Mouse (Mus musculus): ENCODE measurements around the gene Gde1. TPM values are rescaled to one million over a fixed set of nuclear protein-coding genes. Genes with fewer than 3 reads are reported as not detected.

Gde1 gene
- polyA plus RNA-seq, 1 experiment from 2014 or later, result 113 TPM

DNA sequence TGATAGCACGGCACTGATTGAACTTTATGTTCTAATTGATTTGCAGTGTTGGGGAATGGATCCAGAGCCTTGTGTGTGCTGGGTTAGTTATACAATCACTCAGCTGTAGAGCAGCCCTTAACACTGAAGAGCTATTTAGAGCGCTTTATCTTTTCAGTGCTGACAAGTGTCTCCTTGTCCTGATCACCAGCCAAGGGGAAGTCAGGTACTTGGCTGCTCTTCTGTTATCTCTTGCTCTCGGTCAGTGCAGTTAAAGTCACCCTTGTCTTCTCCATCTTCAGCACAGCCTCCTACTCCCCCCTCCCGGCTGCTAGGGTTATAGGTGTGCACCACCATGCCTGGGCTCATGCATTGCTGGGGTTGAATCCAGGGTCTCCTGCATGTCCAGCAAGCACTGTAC lies 28.8 kb downstream of the Gde1 start:
- in situ Hi-C loops (cut with MboI; ENCODE audit: low pct_unique_long_range_greater_than_20kb), result loop anchor here (25.0 kb wide), 1 partner anchor 565 kb away; the partner anchor contains the start of gene Rps15a
- POLR2A ChIA-PET, result no interaction called here

DNA sequence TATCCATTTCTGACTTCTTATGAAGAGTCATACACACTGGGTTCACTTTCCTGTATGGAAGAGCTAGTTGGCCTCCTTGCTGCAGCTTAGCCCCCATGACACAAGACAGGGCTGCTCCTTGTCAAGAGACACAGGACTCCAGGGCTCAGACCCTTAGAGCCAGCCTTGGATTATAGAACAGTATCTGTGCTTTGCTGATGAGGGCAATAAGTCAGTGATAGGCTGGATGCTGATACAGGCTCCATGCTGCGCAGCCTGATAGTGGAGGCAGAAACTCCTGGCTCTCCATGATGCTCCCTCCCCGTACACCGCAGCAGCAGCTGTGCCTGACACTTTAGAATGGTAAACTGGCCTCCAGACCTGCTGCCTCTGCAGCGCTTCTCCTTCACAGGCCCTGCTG lies 35.4 kb downstream of the Gde1 start:
- TF ChIP-seq CTCF (IDR thresholded peaks at IDR 0.05), result no peak

More for the DNA sequence above, 28.8 kb downstream of the Gde1 start:
- no peak for ATAC-seq
- DNase-seq (ENCODE audit: low read depth, low spot score), result no peak
- CTCF ChIA-PET, result interaction anchor here (1.8 kb wide), 1 partner anchor 12 kb away, joined by 5 read pairs; no protein-coding TSS in a partner anchor
- no peaks in the 10 kb centered on the region for H3K27me3 ChIP-seq
- no peak for TF ChIP-seq CTCF (IDR thresholded peaks at IDR 0.05)

DNA sequence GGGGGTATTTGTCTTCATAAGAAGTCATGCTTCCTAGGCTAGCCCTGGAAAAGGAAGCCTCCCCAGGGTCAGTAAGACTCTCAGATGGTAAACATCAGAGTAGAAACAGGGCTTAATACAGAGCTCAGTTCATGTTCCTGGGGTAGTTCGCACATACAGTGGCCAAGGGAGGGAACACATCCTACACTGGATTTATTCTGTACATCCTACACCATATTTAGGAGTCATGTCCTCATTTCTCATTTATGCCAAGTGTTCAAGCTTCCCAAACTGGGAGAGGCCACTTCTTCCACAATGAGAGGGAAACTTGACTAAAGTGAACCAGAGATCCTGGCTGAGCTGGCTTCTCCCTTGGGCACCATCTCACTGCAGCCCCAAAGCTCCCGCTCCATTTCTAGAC lies 37.8 kb downstream of the Gde1 start:
- DNase-seq (ENCODE audit: low read depth, low spot score) (no peak), ATAC-seq (no peak)
- TF ChIP-seq CTCF (IDR thresholded peaks at IDR 0.05), result no peak
- peaks cover 3% of the 10 kb centered on the region for H3K27me3 ChIP-seq
- in situ Hi-C loops (cut with MboI; ENCODE audit: low pct_unique_long_range_greater_than_20kb), result no loop called here
- ChIA-PET POLR2A (no interaction called here), CTCF (no interaction called here)

More for the DNA sequence above, 35.4 kb downstream of the Gde1 start:
- in situ Hi-C loops (cut with MboI; ENCODE audit: low pct_unique_long_range_greater_than_20kb), result no loop called here
- ATAC-seq (no peak), DNase-seq (ENCODE audit: low read depth, low spot score) (no peak)
- ChIA-PET POLR2A (no interaction called here), CTCF (no interaction called here)
- H3K27me3 ChIP-seq, result peaks cover 3% of the 10 kb centered on the region

DNA sequence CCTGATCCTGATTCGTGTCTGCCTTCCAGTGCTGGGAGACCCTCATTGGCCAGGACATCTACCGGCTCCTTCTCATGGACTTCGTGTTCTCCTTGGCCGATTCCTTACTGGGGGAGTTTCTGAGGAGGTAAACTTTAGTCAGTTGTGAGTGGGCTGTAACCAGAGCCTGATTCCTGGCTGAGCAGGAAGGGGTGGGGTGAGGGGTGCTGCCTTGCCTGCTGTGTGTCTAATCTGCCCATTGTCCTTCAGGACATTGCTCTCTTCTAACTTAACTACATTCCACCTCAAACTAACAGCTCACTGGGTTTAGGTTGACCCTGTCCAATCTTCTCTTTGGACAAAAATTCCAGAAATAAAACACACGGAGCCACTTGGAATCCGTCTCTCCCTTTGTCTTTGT lies 48.8 kb downstream of the Gde1 start:
- ATAC-seq (no peak), DNase-seq (ENCODE audit: low read depth, low spot score) (no peak)
- H3K27me3 ChIP-seq, result no peaks in the 10 kb centered on the region
- POLR2A ChIA-PET, result no interaction called here
- in situ Hi-C loops (cut with MboI; ENCODE audit: low pct_unique_long_range_greater_than_20kb), result no loop called here
- no peak for TF ChIP-seq CTCF (IDR thresholded peaks at IDR 0.05)
- CTCF ChIA-PET, result no interaction called here

DNA sequence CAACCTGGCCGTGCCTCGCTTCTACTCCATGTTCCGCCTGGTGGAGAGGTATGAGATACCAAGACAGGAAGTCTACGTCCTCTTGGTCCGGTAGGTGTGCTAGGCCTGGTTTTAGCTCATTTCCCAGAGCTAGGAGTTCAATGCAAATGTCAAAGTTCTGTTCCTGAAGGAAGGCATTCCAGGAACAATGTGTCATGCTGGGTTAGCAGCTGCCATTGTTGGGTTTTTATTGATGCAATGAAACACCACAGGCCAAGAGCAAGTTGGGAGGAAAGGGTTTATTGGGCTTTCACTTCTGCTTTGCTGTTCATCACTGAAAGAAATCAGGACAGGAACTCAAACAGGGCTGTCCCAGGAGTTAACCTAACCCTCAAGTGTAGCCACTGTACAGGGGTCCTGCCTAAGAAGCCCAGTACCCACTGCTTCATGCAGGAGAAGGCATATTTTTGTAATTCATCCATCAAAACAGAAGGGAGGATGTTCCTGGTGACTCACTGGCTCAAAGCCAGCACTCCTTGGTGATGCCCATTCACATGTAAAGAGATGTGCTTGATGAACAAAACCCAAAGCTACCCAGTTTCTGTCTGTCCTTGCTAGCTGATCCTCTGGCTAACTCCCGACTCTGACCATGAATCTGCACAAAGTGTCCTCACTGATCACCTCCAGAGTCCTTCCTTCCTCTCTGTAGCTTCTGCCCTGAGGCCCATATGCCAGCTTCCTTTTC lies 52.8 kb downstream of the Gde1 start:
- H3K27me3 ChIP-seq, result no peaks in the 10 kb centered on the region
- ATAC-seq (no peak), DNase-seq (ENCODE audit: low read depth, low spot score) (no peak)
- POLR2A ChIA-PET, result no interaction called here
- in situ Hi-C loops (cut with MboI; ENCODE audit: low pct_unique_long_range_greater_than_20kb), result no loop called here
- no peak for TF ChIP-seq CTCF (IDR thresholded peaks at IDR 0.05)
- CTCF ChIA-PET, result no interaction called here

DNA sequence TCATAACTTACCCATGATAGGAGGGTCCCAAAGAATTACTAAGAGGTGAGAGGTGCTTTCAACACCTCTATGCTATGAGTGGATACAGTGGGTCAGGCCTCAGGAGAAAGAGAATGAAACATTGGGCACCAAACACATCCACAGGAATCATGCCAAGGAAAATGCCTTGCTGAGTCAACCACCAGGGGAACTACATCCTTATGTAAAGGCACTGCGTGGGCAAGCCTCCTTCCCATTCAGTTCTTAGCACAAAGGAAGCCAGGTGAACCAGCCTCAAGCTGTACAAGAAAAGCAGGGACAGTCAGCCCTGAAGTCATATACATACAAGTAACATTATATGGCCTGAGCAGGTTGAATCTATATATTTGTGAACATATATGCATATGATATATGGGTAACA lies 54.7 kb downstream of the Gde1 start:
- CTCF ChIA-PET, result no interaction called here
- DNase-seq (ENCODE audit: low read depth, low spot score), result no peak
- TF ChIP-seq CTCF (IDR thresholded peaks at IDR 0.05), result no peak
- POLR2A ChIA-PET, result no interaction called here
- H3K27me3 ChIP-seq, result peaks cover 3% of the 10 kb centered on the region
- in situ Hi-C loops (cut with MboI; ENCODE audit: low pct_unique_long_range_greater_than_20kb), result no loop called here
- no peak for ATAC-seq

DNA sequence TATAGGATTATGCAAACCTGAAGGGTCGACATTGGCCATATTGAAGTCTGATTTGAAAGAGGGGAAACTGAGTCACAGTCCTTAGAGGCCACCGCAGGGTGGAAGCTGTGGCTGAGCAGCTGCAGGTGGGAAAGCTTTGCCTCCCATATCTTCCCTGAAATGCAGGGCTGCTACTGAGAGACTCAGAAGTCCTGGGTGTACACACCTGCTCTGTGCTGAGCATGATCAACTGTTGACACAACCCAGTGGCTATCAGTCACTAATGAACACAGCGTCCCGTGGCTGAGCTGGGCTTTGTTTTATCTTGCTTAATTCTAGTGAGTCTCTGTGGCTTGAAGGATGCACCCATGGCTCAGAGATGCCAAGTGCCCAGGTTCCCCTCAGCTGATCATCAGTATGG lies 55.5 kb downstream of the Gde1 start:
- TF ChIP-seq CTCF (IDR thresholded peaks at IDR 0.05), result no peak
- ChIA-PET CTCF (no interaction called here), POLR2A (no interaction called here)
- no peak for ATAC-seq
- no peak for DNase-seq (ENCODE audit: low read depth, low spot score)
- in situ Hi-C loops (cut with MboI; ENCODE audit: low pct_unique_long_range_greater_than_20kb), result no loop called here
- peaks cover 3% of the 10 kb centered on the region for H3K27me3 ChIP-seq

DNA sequence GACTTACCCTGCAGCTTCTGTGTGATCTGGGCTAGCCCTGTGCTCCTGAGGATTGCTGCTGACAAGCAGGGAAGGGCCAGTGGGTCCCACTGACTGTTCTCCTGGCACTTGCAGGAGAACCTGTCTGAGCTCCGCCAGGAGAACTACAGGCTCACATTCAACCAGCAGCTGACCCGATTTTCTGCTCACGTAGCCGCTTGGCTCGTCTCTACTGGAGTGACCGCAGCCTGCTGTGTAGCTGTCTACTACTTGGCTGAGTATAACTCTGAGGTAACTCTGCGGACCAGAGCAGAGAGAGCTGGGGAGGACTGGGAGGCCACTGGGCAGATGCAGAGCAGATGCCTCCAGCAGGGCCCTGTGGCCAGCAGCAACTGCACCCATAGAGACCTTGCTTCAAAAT lies 56.2 kb downstream of the Gde1 start:
- peaks cover 3% of the 10 kb centered on the region for H3K27me3 ChIP-seq
- ATAC-seq, result no peak
- in situ Hi-C loops (cut with MboI; ENCODE audit: low pct_unique_long_range_greater_than_20kb), result no loop called here
- ChIA-PET CTCF (no interaction called here), POLR2A (no interaction called here)
- no peak for DNase-seq (ENCODE audit: low read depth, low spot score)
- no peak for TF ChIP-seq CTCF (IDR thresholded peaks at IDR 0.05)

DNA sequence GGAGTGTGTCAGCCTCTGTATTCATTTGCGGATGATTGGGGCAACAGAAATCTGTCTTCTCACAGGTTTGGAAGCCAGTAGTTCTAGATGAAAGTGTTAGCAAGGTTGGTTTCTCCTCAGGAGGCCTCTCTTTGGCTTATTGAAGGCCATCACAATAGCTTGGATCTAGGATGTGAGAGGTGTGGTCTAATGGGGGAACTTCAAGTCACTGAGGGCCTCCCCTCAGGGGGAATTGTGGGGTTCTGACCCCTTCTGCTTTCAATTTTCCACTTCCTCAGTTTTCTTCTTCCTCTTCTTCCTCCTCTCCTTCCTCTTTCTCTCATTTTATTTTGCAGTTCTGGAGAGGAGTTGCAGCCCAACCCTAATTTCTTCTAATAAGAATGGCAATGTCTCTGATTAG lies 59.3 kb downstream of the Gde1 start:
- CTCF ChIA-PET, result no interaction called here

More for the DNA sequence above, 59.3 kb downstream of the Gde1 start:
- POLR2A ChIA-PET, result no interaction called here
- DNase-seq (ENCODE audit: low read depth, low spot score), result no peak
- in situ Hi-C loops (cut with MboI; ENCODE audit: low pct_unique_long_range_greater_than_20kb), result no loop called here
- no peak for ATAC-seq
- TF ChIP-seq CTCF (IDR thresholded peaks at IDR 0.05), result no peak
- peaks cover 3% of the 10 kb centered on the region for H3K27me3 ChIP-seq

Other genes with a start within 250 kb of the Gde1 start
- gene Itpripl2, start 213.8 kb downstream of the Gde1 start, polyA plus RNA-seq (2021), result 23.7 TPM
- 61.7 TPM for gene Coq7, start 172.4 kb downstream of the Gde1 start, polyA plus RNA-seq (2021)
- gene Tmc7, start 121.0 kb downstream of the Gde1 start, polyA plus RNA-seq (2021), result 0.24 TPM
- not detected for gene Tmc5, start 108.5 kb downstream of the Gde1 start, polyA plus RNA-seq (2021)
- gene Ccp110, start 6.8 kb upstream of the Gde1 start, polyA plus RNA-seq (2021), result 21.3 TPM
- 107 TPM for gene Vps35l, start 34.4 kb upstream of the Gde1 start, polyA plus RNA-seq (2021)
- 4.5 TPM for gene Iqck, start 150.0 kb upstream of the Gde1 start, polyA plus RNA-seq (2021)
- gene Knop1, start 150.5 kb upstream of the Gde1 start, polyA plus RNA-seq (2021), result 36.5 TPM

Measured in Patski (cell line).